Mouse (Mus musculus) brain, embryonic 14.5 days (tissue): Measurements from ENCODE around the gene Pygo2.

ENCODE experiments used
- CTCF ChIP-seq: fragments of 200-500 bp; IDR thresholded peaks from 2 replicates; pipeline ENCODE4 v1.5.1; 2012; ENCODE audit warnings: inconsistent platforms, mild to moderate bottlenecking, moderate library complexity, borderline replicate concordance; ENCODE audit not compliant: insufficient read depth, insufficient read length; ENCODE audit errors: extremely low read depth
- POLR2A ChIP-seq: fragments of 200-500 bp; IDR thresholded peaks from 2 replicates; pipeline ENCODE4 v1.6.1; 2012; ENCODE audit warnings: mild to moderate bottlenecking, inconsistent platforms, borderline replicate concordance; ENCODE audit not compliant: poor library complexity, insufficient read depth, insufficient read length, severe bottlenecking; ENCODE audit errors: extremely low read depth

GRCm38 (mm10) chr3:89380711-89381110, 49.3 kb upstream of the Pygo2 start:
- TF ChIP-seq CTCF, result no peak
- TF ChIP-seq POLR2A, result no peak
